Mouse (Mus musculus) MEL (cell line): ENCODE measurements at regions not wholly inside any gene's neighbourhood (a gene's known extent, or its start where the extent isn't known, plus 50 kb on each side); places are given as distances from the start of the nearest gene placed in this dataset.

Source experiments
- TAL1 ChIP-seq: IDR thresholded peaks from 2 replicates; pipeline ENCODE4 v1.6.1; 2012; ENCODE audit warnings: mild to moderate bottlenecking, inconsistent platforms, low read length, moderate library complexity, mixed read lengths
- USF2 ChIP-seq, 2 experiments: IDR thresholded peaks; 2 replicates each; pipeline ENCODE4 v1.6.1; 2011 to 2012; ENCODE audit warnings: improper control_type of control experiment in 2 of 2, low read length in 2 of 2, borderline replicate concordance in 1 of 2, inconsistent platforms in 1 of 2, low read depth in 1 of 2, mild to moderate bottlenecking in 1 of 2; ENCODE audit not compliant: insufficient read depth in 1 of 2
- ZC3H11A ChIP-seq: IDR thresholded peaks from 2 replicates; pipeline ENCODE4 v1.6.1; 2012; ENCODE audit warnings: low read depth, mild to moderate bottlenecking, inconsistent platforms, low read length, improper control_type of control experiment
- ZMIZ1 ChIP-seq: IDR thresholded peaks from 2 replicates; pipeline ENCODE4 v1.6.1; 2012; ENCODE audit warnings: low read depth, mild to moderate bottlenecking, inconsistent platforms, low read length, improper control_type of control experiment, moderate library complexity

GRCm38 (mm10) chr10:118746719-118747395 lies 123.2 kb downstream of the Dyrk2 start:
- TF ChIP-seq TAL1: no peak
- TF ChIP-seq USF2 (IDR thresholded peaks at IDR 0.05; ENCODE audit: borderline replicate concordance in 1 of 2, insufficient read depth in 1 of 2, low read depth in 1 of 2, low read length in 2 of 2): no peak
- TF ChIP-seq ZMIZ1: no peak
- no peak for TF ChIP-seq ZC3H11A
